Mouse (Mus musculus): ENCODE measurements around the gene Dph7. TPM values are rescaled to one million over a fixed set of nuclear protein-coding genes. Genes with fewer than 3 reads are reported as not detected.
"Not testable (repeated sequence)": the region's sequence is repeated elsewhere in the genome, so short reads cannot be mapped to it uniquely, and the experiment has no call there.

The Dph7 gene
- polyA plus RNA-seq, 1 experiment from 2014 or later = 31.2 TPM

- H3K27ac ChIP-seq = no peak overlapping the region
- H3K4me3 ChIP-seq (replicated peaks) = peak overlapping the region; percentile 61
- peaks cover 15% of the 10 kb centered on the region for H3K4me1 ChIP-seq
- peaks cover 6% of the 10 kb centered on the region; the same call in 1 of the 2 replicates for H3K27me3 ChIP-seq
- H3K36me3 ChIP-seq (replicated peaks) = no peaks in the 10 kb centered on the region
- 6% methylated on average over 19 of the region's 19 CpGs for WGBS
- H3K4me2 ChIP-seq = peak overlapping the region; percentile 95
- ATAC-seq (ENCODE audit: low FRiP score) = peak; percentile 69
- no peaks in the 10 kb centered on the region for H3K9me3 ChIP-seq
- H3K9ac ChIP-seq = peak overlapping the region; percentile 71
Measured at GRCm38 (mm10) chr2:24934441-24934963, 27.7 kb upstream of the Dph7 start.

GRCm38 (mm10) chr2:24935057-24935796 is 27.0 kb upstream of the Dph7 start, which contains the start of gene Arrdc1:
TSS of gene Arrdc1 (minus strand) at chr2:24935252.
- Histone ChIP-seq H3K9ac (peak within 1 kb of the TSS; percentile 71), H3K4me1 (peaks cover 15% of the 10 kb centered on the region), H3K36me3 (replicated peaks) (no peaks in the 10 kb centered on the region), H3K4me2 (peak within 1 kb of the TSS; percentile 95), H3K4me3 (replicated peaks) (peak within 1 kb of the TSS; percentile 61), H3K27me3 (peaks cover 6% of the 10 kb centered on the region; the same call in 1 of the 2 replicates), H3K9me3 (no peaks in the 10 kb centered on the region), H3K27ac (0 out of 2 replicates have a peak within 1 kb of the TSS, but pooled peaks have one; percentile 38)
- WGBS = under 1% methylated on average over 47 of the region's 49 CpGs
- peak; percentile 94 for ATAC-seq (ENCODE audit: low FRiP score)

- Histone ChIP-seq H3K36me3 (replicated peaks) (no peaks in the 10 kb centered on the region), H3K27me3 (no peaks in the 10 kb centered on the region; the same call in 1 of the 2 replicates), H3K4me2 (no peak overlapping the region), H3K9ac (no peak overlapping the region), H3K9me3 (no peaks in the 10 kb centered on the region), H3K27ac (no peak overlapping the region), H3K4me1 (no peaks in the 10 kb centered on the region), H3K4me3 (replicated peaks) (no peak overlapping the region)
- 81% methylated on average over 4 of the region's 4 CpGs for WGBS
- ATAC-seq (ENCODE audit: low FRiP score) = no peak
Measured at GRCm38 (mm10) chr2:24942092-24942491, 20.1 kb upstream of the Dph7 start.

GRCm38 (mm10) chr2:24944304-24944703 is 17.9 kb upstream of the Dph7 start:
- not testable (repeated sequence) for H3K27ac ChIP-seq; H3K4me2 ChIP-seq; H3K9ac ChIP-seq; H3K9me3 ChIP-seq; H3K4me3 ChIP-seq (replicated peaks); H3K36me3 ChIP-seq (replicated peaks); H3K4me1 ChIP-seq; ATAC-seq (ENCODE audit: low FRiP score); H3K27me3 ChIP-seq
- 44% methylated on average over 2 of the region's 2 CpGs for WGBS

GRCm38 (mm10) chr2:24949421-24950188 is 12.6 kb upstream of the Dph7 start, which contains the start of gene Zmynd19:
TSS of gene Zmynd19 (plus strand) at chr2:24949792.
- Histone ChIP-seq H3K4me2 (peak within 1 kb of the TSS; percentile 95), H3K27ac (peak within 1 kb of the TSS; percentile 74), H3K9me3 (no peaks in the 10 kb centered on the region), H3K36me3 (replicated peaks) (peaks cover 30% of the 10 kb centered on the region), H3K27me3 (peaks cover 6% of the 10 kb centered on the region), H3K4me1 (peaks cover 16% of the 10 kb centered on the region), H3K9ac (peak within 1 kb of the TSS; percentile 95), H3K4me3 (replicated peaks) (peak within 1 kb of the TSS; percentile 98)
- ATAC-seq (ENCODE audit: low FRiP score) = peak; percentile 99
- under 1% methylated on average over 78 of the region's 108 CpGs for WGBS

- H3K27me3 ChIP-seq = peaks cover 6% of the 10 kb centered on the region
- peaks cover 16% of the 10 kb centered on the region for H3K4me1 ChIP-seq
- under 1% methylated on average over 31 of the region's 31 CpGs for WGBS
- ATAC-seq (ENCODE audit: low FRiP score) = 0 out of 2 replicates have a peak, but pooled peaks have one; percentile 14
- peak overlapping the region; percentile 74 for H3K27ac ChIP-seq
- peak overlapping the region; percentile 95 for H3K9ac ChIP-seq
- H3K9me3 ChIP-seq = no peaks in the 10 kb centered on the region
- peak overlapping the region; percentile 98 for H3K4me3 ChIP-seq (replicated peaks)
- H3K4me2 ChIP-seq = peak overlapping the region; percentile 95
- peaks cover 35% of the 10 kb centered on the region for H3K36me3 ChIP-seq (replicated peaks)
Measured at GRCm38 (mm10) chr2:24950189-24950535, 12.0 kb upstream of the Dph7 start.

- Histone ChIP-seq H3K4me2 (no peak overlapping the region), H3K9ac (no peak overlapping the region), H3K4me1 (peaks cover 16% of the 10 kb centered on the region), H3K36me3 (replicated peaks) (peaks cover 60% of the 10 kb centered on the region), H3K27ac (no peak overlapping the region), H3K27me3 (peaks cover 6% of the 10 kb centered on the region; the same call in 1 of the 2 replicates), H3K4me3 (replicated peaks) (no peak overlapping the region), H3K9me3 (no peaks in the 10 kb centered on the region)
- WGBS = 87% methylated on average over 4 of the region's 4 CpGs
- ATAC-seq (ENCODE audit: low FRiP score) = no peak
Measured at GRCm38 (mm10) chr2:24952537-24953055, 9.6 kb upstream of the Dph7 start.

GRCm38 (mm10) chr2:24960910-24961309 is 1.3 kb upstream of the Dph7 start:
- Histone ChIP-seq H3K27me3 (no peaks in the 10 kb centered on the region), H3K9ac (no peak overlapping the region), H3K4me2 (no peak overlapping the region), H3K36me3 (replicated peaks) (peaks cover 60% of the 10 kb centered on the region), H3K27ac (no peak overlapping the region), H3K4me3 (replicated peaks) (no peak overlapping the region), H3K9me3 (no peaks in the 10 kb centered on the region), H3K4me1 (peaks cover 12% of the 10 kb centered on the region)
- ATAC-seq (ENCODE audit: low FRiP score) = no peak
- 44% methylated on average over 3 of the region's 3 CpGs for WGBS

- Histone ChIP-seq H3K4me3 (replicated peaks) (no peak overlapping the region), H3K4me2 (no peak overlapping the region), H3K9ac (no peak overlapping the region), H3K27me3 (no peaks in the 10 kb centered on the region), H3K9me3 (no peaks in the 10 kb centered on the region), H3K4me1 (peaks cover 12% of the 10 kb centered on the region), H3K27ac (no peak overlapping the region), H3K36me3 (replicated peaks) (peaks cover 68% of the 10 kb centered on the region)
- ATAC-seq (ENCODE audit: low FRiP score) = no peak
- 85% methylated on average over 4 of the region's 4 CpGs for WGBS
Measured at GRCm38 (mm10) chr2:24970386-24970785, 8.2 kb downstream of the Dph7 start.

GRCm38 (mm10) chr2:24974452-24974851 is 12.3 kb downstream of the Dph7 start:
- not testable (repeated sequence) for H3K9me3 ChIP-seq; ATAC-seq (ENCODE audit: low FRiP score); H3K27me3 ChIP-seq
- peak overlapping the region; percentile 80 for H3K9ac ChIP-seq
- peaks cover 38% of the 10 kb centered on the region for H3K36me3 ChIP-seq (replicated peaks)
- 2% methylated on average over 17 of the region's 17 CpGs for WGBS
- H3K27ac ChIP-seq = peak overlapping the region; percentile 73
- peak overlapping the region; percentile 77 for H3K4me3 ChIP-seq (replicated peaks)
- peaks cover 21% of the 10 kb centered on the region for H3K4me1 ChIP-seq
- peak overlapping the region; percentile 94 for H3K4me2 ChIP-seq

GRCm38 (mm10) chr2:24974906-24975703 is 12.9 kb downstream of the Dph7 start, which contains the start of gene Mrpl41:
TSS of gene Mrpl41 (minus strand) at chr2:24975098.
- ATAC-seq (ENCODE audit: low FRiP score) = peak; percentile 100
- Histone ChIP-seq H3K36me3 (replicated peaks) (peaks cover 32% of the 10 kb centered on the region), H3K27me3 (no peaks in the 10 kb centered on the region), H3K9me3 (no peaks in the 10 kb centered on the region), H3K4me1 (peaks cover 21% of the 10 kb centered on the region), H3K4me2 (peak within 1 kb of the TSS; percentile 94), H3K27ac (peak within 1 kb of the TSS; percentile 91), H3K9ac (peak within 1 kb of the TSS; percentile 80), H3K4me3 (replicated peaks) (peak within 1 kb of the TSS; percentile 77)
- under 1% methylated on average over 64 of the region's 64 CpGs for WGBS
